Mouse (Mus musculus) bone marrow, adult 2 months (tissue): ENCODE results near the gene Tspan9. TPM values are rescaled to one million over a fixed set of nuclear protein-coding genes. Genes with fewer than 3 reads are reported as not detected.

Experiments used
- H3K27ac ChIP-seq: fragments of 200-500 bp; 2 replicates; pipeline ENCODE4 v1.5.1; 2012; ENCODE audit warnings: low read depth, mild to moderate bottlenecking, control low read depth, inconsistent platforms, low read length; ENCODE audit not compliant: control insufficient read depth, poor library complexity, insufficient read depth
- H3K4me1 ChIP-seq: fragments of 200-500 bp; 2 replicates; pipeline ENCODE4 v1.6.1; 2011; ENCODE audit warnings: low read length; ENCODE audit not compliant: control insufficient read depth, insufficient read depth
- H3K4me3 ChIP-seq: fragments of 200-500 bp; replicated peaks from 2 replicates; pipeline ENCODE3; 2011; ENCODE audit warnings: mild to moderate bottlenecking, low read depth, low read length, control low read depth; ENCODE audit not compliant: control insufficient read depth
- CTCF ChIP-seq: fragments of 200-500 bp; IDR thresholded peaks from 2 replicates; pipeline ENCODE4 v1.5.1; 2011; ENCODE audit warnings: low read length, control low read depth; ENCODE audit not compliant: control insufficient read depth, insufficient read depth
- POLR2A ChIP-seq: fragments of 200-500 bp; IDR thresholded peaks from 2 replicates; pipeline ENCODE4 v1.6.1; 2011; ENCODE audit warnings: low read depth, mild to moderate bottlenecking, control low read depth, low read length, borderline replicate concordance; ENCODE audit not compliant: control insufficient read depth
- WGBS: fragments of 180-500 bp; shearing (Covaris S2); methylation state at CpG from one replicate; pipeline ENCODE4 v1.1.7; 2018; 5-methylcytosine and 5-hydroxymethylcytosine counted together
- polyA plus RNA-seq: library from polyadenylated mRNA; stranded (reverse); fragments of >200 nt; gene quantifications from 2 replicates; pipeline ENCODE4 v1.2.4, GENCODE M21; 2011; ENCODE audit warnings: low replicate concordance; ENCODE audit not compliant: missing spikeins, insufficient read depth, insufficient read length

Tspan9 gene
- polyA plus RNA-seq, 1 experiment = 10.2 TPM

DNA sequence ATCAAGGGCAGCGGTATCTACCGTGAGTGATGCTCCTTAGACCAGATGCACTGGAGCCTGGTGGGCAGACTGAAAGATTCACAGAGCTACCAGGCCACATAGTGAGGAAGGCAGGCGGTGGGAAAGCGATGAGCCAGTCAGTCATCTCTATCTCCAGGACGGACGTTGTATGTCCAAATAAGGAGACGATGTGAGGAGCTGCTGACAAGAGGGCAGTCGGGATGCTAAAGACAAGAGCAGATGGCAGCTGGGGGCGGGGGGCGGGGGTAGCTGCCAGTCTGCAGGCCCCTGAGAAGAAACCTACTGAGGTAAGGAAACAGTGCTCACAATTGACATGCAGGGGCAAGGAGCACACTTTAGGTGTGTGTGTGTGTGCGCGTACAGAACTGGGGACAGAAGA, 22.6 kb downstream of the Tspan9 start:
- Histone ChIP-seq H3K27ac (no peak overlapping the region), H3K4me3 (no peak overlapping the region), H3K4me1 (no peaks in the 10 kb centered on the region)
- 90% methylated on average over 12 of the region's 12 CpGs for WGBS
- TF ChIP-seq CTCF = no peak
- no peak for TF ChIP-seq POLR2A

DNA sequence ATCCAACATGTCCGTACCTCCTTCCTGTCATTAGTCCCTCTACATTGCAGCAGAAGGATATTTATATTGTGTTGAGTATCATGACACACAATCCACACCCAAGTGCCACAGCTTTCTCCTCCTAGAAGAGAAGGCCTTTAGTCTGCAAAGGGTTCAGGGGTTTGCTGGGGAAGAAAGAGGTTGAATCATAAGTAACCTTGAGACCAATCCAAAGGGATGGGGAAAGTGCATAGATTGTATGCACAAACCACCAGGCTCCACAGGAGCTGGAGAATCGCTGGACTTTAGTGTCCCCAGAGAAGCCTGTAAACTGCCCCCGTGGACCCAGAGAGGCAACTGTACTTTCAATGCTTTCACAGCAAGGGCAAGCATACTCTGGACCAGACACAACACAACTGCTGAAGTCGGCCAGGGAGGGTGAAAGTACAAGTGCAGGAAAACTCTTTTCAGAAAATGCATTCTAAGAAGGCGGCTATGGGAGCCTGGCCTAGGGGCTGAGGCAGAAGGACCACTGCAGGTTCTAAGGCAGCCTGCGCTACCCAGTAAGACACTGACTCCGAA, 24.6 kb downstream of the Tspan9 start:
- Histone ChIP-seq H3K4me1 (no peaks in the 10 kb centered on the region), H3K4me3 (no peak overlapping the region), H3K27ac (no peak overlapping the region)
- no peak for TF ChIP-seq POLR2A
- no peak for TF ChIP-seq CTCF
- 73% methylated on average over 7 of the region's 7 CpGs for WGBS

DNA sequence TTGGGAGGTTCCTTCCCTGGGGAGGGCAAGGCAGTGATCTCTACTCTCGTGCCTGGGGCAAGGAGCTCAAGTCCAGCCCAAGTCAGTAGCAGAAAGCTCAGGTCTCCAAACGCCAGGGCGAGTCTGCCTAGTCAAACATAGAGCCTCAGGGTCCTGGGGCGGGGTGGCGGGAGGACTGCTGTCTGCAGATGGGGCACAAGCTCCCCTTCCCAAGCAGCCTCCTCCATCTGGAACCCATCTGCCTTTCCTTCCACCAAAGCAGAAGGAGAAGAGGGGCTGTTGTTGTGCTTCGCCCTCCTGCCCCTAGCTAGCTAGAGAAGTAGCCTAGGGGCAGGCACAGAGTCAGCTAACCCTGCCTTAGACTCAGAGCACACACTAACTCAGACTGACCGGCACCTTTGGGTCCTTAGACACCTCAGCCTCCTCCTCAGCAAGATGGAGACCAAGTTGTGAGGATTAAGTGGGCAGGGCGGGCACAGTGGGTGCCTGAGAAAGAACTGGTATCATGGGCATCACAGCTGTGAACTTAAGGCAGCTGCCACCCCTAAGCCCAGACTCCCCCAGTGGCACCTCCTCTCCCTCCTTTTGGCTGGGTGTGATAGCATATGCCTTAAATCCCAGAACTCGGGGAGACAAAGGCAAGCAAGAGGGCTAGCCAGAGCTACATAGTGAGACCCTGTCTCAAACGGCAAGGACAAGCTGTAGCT, 26.4 kb downstream of the Tspan9 start:
- H3K4me3 ChIP-seq = no peak overlapping the region
- 73% methylated on average over 10 of the region's 10 CpGs for WGBS
- H3K27ac ChIP-seq = no peak overlapping the region
- no peak for TF ChIP-seq CTCF
- TF ChIP-seq POLR2A = no peak
- no peaks in the 10 kb centered on the region for H3K4me1 ChIP-seq

DNA sequence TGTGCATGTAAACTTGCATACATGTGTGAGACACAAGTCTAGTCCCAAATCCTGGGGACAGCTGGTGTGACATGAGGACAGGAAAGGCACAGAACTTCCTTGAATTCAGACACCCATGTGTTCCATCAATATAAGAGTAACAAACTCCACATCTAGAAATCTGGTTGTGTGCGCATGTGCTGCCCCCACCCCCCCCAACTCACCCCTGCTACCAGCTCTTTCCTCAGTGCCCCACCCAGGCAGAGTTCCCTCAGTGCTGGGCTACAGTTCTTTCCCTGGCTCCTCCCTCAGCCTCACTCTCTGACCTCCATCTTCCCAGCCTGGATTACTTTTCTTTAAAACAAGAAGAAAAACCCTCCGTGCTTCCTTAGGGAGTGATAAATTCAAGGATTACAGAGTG, 27.1 kb downstream of the Tspan9 start:
- TF ChIP-seq POLR2A (no peak), CTCF (no peak)
- WGBS = 84% methylated on average over 2 of the region's 2 CpGs
- no peaks in the 10 kb centered on the region for H3K4me1 ChIP-seq
- no peak overlapping the region for H3K4me3 ChIP-seq
- H3K27ac ChIP-seq = no peak overlapping the region

DNA sequence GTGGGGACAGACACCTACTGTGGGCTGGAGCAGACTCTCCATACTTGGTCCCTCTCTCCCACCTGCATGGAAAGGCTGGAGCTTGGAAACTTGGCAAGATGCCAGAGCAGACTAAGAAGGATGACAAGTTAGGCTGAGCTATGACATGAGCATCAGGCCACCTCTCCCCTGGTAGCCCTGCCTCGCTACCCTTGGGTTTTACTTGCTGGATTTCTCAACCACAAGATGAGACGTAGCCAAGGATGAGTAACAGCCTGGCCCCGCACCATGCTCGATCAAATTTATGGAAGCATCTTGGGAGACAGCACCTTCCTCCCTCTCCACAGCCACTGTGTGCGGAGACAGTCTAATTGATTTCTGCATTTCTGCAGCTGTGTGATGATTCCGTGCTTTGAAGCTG, 28.3 kb downstream of the Tspan9 start:
- no peak overlapping the region for H3K27ac ChIP-seq
- H3K4me3 ChIP-seq = no peak overlapping the region
- WGBS = 84% methylated on average over 6 of the region's 6 CpGs
- H3K4me1 ChIP-seq = no peaks in the 10 kb centered on the region
- no peak for TF ChIP-seq POLR2A
- no peak for TF ChIP-seq CTCF

DNA sequence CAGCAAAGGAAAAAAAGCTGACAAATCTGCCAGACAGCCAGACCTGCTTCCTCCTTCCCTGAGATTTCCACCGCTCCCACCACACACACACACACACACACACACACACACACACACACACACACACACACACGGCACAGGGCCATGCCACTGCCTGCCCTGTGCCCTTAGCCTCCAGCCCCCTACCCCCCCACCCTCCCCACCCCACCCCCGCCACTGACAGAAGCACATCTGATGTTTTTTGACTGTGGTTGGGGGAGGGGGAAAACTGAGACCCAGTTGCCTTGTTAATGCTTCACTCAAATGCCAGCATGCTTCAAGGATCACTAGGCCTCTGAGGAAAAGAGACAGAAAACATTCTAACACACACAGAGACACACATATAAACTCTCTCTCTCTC, 30.8 kb downstream of the Tspan9 start:
- no peak overlapping the region for H3K4me3 ChIP-seq
- no peak overlapping the region for H3K27ac ChIP-seq
- no peaks in the 10 kb centered on the region for H3K4me1 ChIP-seq
- WGBS = 57% methylated on average over 3 of the region's 3 CpGs
- TF ChIP-seq POLR2A (no peak), CTCF (no peak)

DNA sequence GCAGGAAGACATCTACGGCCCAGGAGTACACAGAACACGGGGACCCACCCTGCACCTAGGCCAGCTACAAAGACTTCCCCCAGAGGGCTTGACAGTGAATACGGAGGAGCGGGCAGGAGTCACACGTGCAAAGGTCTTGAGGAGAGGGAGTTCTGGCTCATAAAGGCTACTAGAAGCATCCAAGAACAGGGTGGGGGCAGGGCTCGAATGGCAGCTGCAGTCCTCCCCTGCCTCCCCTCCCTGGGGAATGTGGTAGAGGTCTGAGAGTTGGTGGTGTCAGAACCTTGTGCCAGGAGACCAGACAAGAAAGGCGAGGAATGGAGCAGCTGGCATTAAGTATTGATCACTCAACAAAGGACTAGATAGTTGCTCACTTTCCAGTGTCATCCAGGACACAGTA, 31.6 kb downstream of the Tspan9 start:
- Histone ChIP-seq H3K4me1 (no peaks in the 10 kb centered on the region; the same call in 1 of the 2 replicates), H3K27ac (no peak overlapping the region), H3K4me3 (no peak overlapping the region)
- 78% methylated on average over 7 of the region's 7 CpGs for whole genome bisulfite sequencing
- no peak for TF ChIP-seq CTCF
- TF ChIP-seq POLR2A = no peak

DNA sequence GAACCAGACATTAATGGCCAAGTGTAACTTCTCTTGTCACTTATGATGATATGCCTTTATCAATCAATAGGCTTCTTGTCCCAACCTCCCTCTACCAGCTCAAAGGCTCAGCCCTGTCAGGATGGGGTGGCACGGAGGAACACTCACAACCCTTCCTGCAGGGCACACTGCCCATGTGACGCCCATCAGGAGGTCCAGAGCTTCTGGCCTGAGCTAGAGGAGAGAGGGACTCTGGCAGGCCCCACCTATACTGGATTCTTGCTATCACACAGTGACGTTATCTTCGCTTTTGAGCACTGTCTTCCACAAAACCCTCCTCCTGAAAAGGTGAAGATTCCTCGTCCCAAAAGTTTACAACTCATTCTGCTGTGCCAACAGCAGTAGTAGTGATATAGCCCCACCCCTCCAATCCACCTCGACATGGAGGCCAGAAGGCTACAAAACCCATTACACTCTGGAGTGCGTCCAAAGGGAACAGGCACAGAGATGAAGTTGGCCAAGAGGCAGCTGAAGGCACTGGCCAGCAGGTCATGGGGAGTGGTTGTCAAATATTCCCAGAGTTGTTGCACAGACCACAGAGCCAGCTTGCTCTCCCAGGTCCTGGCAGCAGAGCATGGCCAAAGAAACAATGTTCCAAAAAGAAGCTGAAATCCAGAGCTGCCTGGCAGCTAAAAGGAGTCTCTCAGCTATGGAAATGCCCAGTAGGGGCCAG, 34.9 kb downstream of the Tspan9 start:
- WGBS = 61% methylated on average over 7 of the region's 7 CpGs
- Histone ChIP-seq H3K4me3 (no peak overlapping the region), H3K27ac (no peak overlapping the region), H3K4me1 (no peaks in the 10 kb centered on the region; the same call in 1 of the 2 replicates)
- no peak for TF ChIP-seq CTCF
- TF ChIP-seq POLR2A = no peak
